Comparison of ENCODE assay signal across 9 mouse cellular contexts in genomic region chr11:109244635-109245360, GRCm38 (mm10). TPM values are rescaled to one million over a fixed set of nuclear protein-coding genes. Genes with fewer than 3 reads are reported as not detected.
DNase-seq lines count a peak whose midpoint lies in the region; ATAC-seq and TF ChIP-seq lines count a peak whose summit lies in the region.
"Had no signal": no experiment of that assay in that cellular context is flagged by ENCODE, and none has a peak within 500 bp of the region (broad histone marks: within the 10 kb centered on the region; RNA-seq: fewer than 3 reads in every experiment).

No protein-coding gene starts in this region.

- no peaks in the 10 kb centered on the region for H3K9me3 ChIP-seq in MEL (replicated peaks; ENCODE audit: insufficient read depth, low read length)
- no peaks in the 10 kb centered on the region for H3K9me3 ChIP-seq in limb, embryonic 15.5 days
- H3K9me3 ChIP-seq: liver, embryonic 13.5 days had no signal

- 23% methylated on average over 23 of the region's 23 CpGs for WGBS in kidney, adult 2 months
- WGBS in limb, embryonic 15.5 days: 17% methylated on average over 23 of the region's 23 CpGs

- no peaks in the 10 kb centered on the region for H3K79me2 ChIP-seq in MEL (ENCODE audit: control insufficient read depth, insufficient read depth, low read length, poor library complexity)

- peaks cover 1 to 5% of the 10 kb centered on the region in 2 experiments; a peak in 2 of 4 replicates for H3K27me3 ChIP-seq in MEL (ENCODE audit: control insufficient read depth in 1 of 2, insufficient read depth in 2 of 2, low read length in 2 of 2)
- H3K27me3 ChIP-seq in kidney, adult 2 months (replicated peaks; ENCODE audit: control insufficient read depth, insufficient read depth, low read length): no peaks in the 10 kb centered on the region
- H3K27me3 ChIP-seq in limb, embryonic 15.5 days: no peaks in the 10 kb centered on the region

- peak; percentile 45 to 51 for DNase-seq in B cell, adult 2 months
- DNase-seq in MEL (ENCODE audit: low read depth, low spot score): peak; percentile 76
- peak; percentile 47 for DNase-seq in cerebellum, adult 9-11 months
- DNase-seq in frontal cortex, postnatal 25 days (ENCODE audit: low spot score in 2 of 2): peak; percentile 18 to 23
- peak; percentile 46 for DNase-seq in kidney, adult 2 months
- DNase-seq in naive thymus-derived CD4-positive, alpha-beta T cell, adult 2 months (ENCODE audit: low read depth): peak; percentile 73
- peak; percentile 33 for DNase-seq in thymus, postnatal 4 days
- DNase-seq: liver, embryonic 13.5 days had no signal

- no peak overlapping the region for H3K4me3 ChIP-seq in MEL (ENCODE audit: control insufficient read depth in 1 of 2, insufficient read depth in 1 of 2, low read depth in 2 of 2, low read length in 2 of 2)
- H3K4me3 ChIP-seq in kidney, adult 2 months (ENCODE audit: insufficient read depth, low read depth, low read length): no peak overlapping the region
- H3K4me3 ChIP-seq in limb, embryonic 15.5 days: no peak overlapping the region
- H3K4me3 ChIP-seq: liver, embryonic 13.5 days had no signal

- H3K36me3 ChIP-seq in MEL (ENCODE audit: control insufficient read depth in 1 of 2, insufficient read depth in 2 of 2, low read length in 2 of 2): no peaks in the 10 kb centered on the region
- H3K36me3 ChIP-seq in kidney, adult 2 months (ENCODE audit: control insufficient read depth, insufficient read depth, low read length): no peaks in the 10 kb centered on the region
- H3K36me3 ChIP-seq in limb, embryonic 15.5 days: no peaks in the 10 kb centered on the region
- H3K36me3 ChIP-seq: liver, embryonic 13.5 days had no signal

- no peak for TF ChIP-seq EP300 in MEL (IDR thresholded peaks at IDR 0.05; ENCODE audit: low read depth in 1 of 2, low read length in 2 of 2)

- no peak overlapping the region for H3K9ac ChIP-seq in MEL (ENCODE audit: control insufficient read depth, low read depth, low read length, poor library complexity, severe bottlenecking)
- H3K9ac ChIP-seq in limb, embryonic 15.5 days: no peak overlapping the region
- H3K9ac ChIP-seq: liver, embryonic 13.5 days had no signal

- TF ChIP-seq POLR2A in MEL (IDR thresholded peaks at IDR 0.05; ENCODE audit: control insufficient read depth in 1 of 2, insufficient read depth in 1 of 2, low read depth in 1 of 2, low read length in 2 of 2, poor library complexity in 1 of 2): no peak
- no peak for TF ChIP-seq POLR2A in kidney, adult 2 months (IDR thresholded peaks at IDR 0.05; ENCODE audit: low read depth, low read length)

- ATAC-seq in limb, embryonic 15.5 days (ENCODE audit: insufficient number of reproducible peaks, low FRiP score, low TSS enrichment, low read depth): peak; percentile 78; the same call in 1 of the 2 replicates

- H3K4me1 ChIP-seq in MEL (ENCODE audit: control insufficient read depth in 1 of 2, insufficient read depth in 2 of 2, low read length in 2 of 2): no peaks in the 10 kb centered on the region
- H3K4me1 ChIP-seq in kidney, adult 2 months (ENCODE audit: control insufficient read depth, insufficient read depth, low read length): no peaks in the 10 kb centered on the region; the same call in 1 of the 2 replicates
- H3K4me1 ChIP-seq in limb, embryonic 15.5 days: peaks cover 7% of the 10 kb centered on the region; the same call in 1 of the 2 replicates
- H3K4me1 ChIP-seq: liver, embryonic 13.5 days had no signal

- no peak overlapping the region for H3K27ac ChIP-seq in MEL (ENCODE audit: control insufficient read depth, low read depth, low read length)
- H3K27ac ChIP-seq in kidney, adult 2 months (ENCODE audit: insufficient read depth, low read depth, low read length): no peak overlapping the region
- H3K27ac ChIP-seq in limb, embryonic 15.5 days: no peak overlapping the region
- H3K27ac ChIP-seq: liver, embryonic 13.5 days had no signal

- TF ChIP-seq CTCF in MEL (IDR thresholded peaks at IDR 0.05 in 2 of 3, conservative IDR thresholded peaks at IDR 0.05 in 1 of 3; ENCODE audit: control insufficient read depth in 1 of 3, insufficient read depth in 1 of 3, low read depth in 2 of 3, low read length in 3 of 3, poor library complexity in 1 of 3, severe bottlenecking in 1 of 3): peak in 2 of 3 experiments; percentile 81 to 91
- TF ChIP-seq CTCF in kidney, adult 2 months (conservative IDR thresholded peaks at IDR 0.05; ENCODE audit: insufficient read depth, insufficient read length, low read depth, low read length): peak; percentile 81

- TF ChIP-seq RAD21 in MEL (IDR thresholded peaks at IDR 0.05; ENCODE audit: low read depth, low read length): peak; percentile 97

- peak overlapping the region; percentile 33 for H3K4me2 ChIP-seq in limb, embryonic 15.5 days
- H3K4me2 ChIP-seq: liver, embryonic 13.5 days had no signal

TF ChIP-seq in MEL, 35 proteins besides CTCF, POLR2A, EP300 and RAD21:
- TF ChIP-seq CHD1 (IDR thresholded peaks at IDR 0.05; ENCODE audit: low read depth, low read length): no peak
- no peak for TF ChIP-seq USF2 (IDR thresholded peaks at IDR 0.05; ENCODE audit: borderline replicate concordance in 1 of 2, insufficient read depth in 1 of 2, low read depth in 1 of 2, low read length in 2 of 2)
- peak; percentile 97 for TF ChIP-seq ZC3H11A (IDR thresholded peaks at IDR 0.05; ENCODE audit: low read depth, low read length)
- no peak for TF ChIP-seq JUND (IDR thresholded peaks at IDR 0.05; ENCODE audit: low read depth, low read length)
- no peak for TF ChIP-seq NELFE (IDR thresholded peaks at IDR 0.05; ENCODE audit: low read depth, low read length)
- peak; percentile 99 for TF ChIP-seq SMC3 (IDR thresholded peaks at IDR 0.05; ENCODE audit: low read depth, low read length)
- TF ChIP-seq KAT2A (conservative IDR thresholded peaks at IDR 0.05; ENCODE audit: low read depth, low read length): no peak
- no peak for TF ChIP-seq GABPA (IDR thresholded peaks at IDR 0.05; ENCODE audit: low read depth, low read length)
- TF ChIP-seq ZKSCAN1 (IDR thresholded peaks at IDR 0.05; ENCODE audit: low read depth, low read length): no peak
- no peak for TF ChIP-seq TBP (IDR thresholded peaks at IDR 0.05; ENCODE audit: low read depth, low read length)
- peak; percentile 48; the same call in 1 of the 2 replicates for TF ChIP-seq MAZ (IDR thresholded peaks at IDR 0.05; ENCODE audit: low read depth, low read length)
- no peak for TF ChIP-seq MXI1 (IDR thresholded peaks at IDR 0.05; ENCODE audit: low read depth, low read length)
- TF ChIP-seq POLR2AphosphoS5 (IDR thresholded peaks at IDR 0.05; ENCODE audit: borderline replicate concordance, low read depth, low read length): no peak
- TF ChIP-seq ETS1 (IDR thresholded peaks at IDR 0.05; ENCODE audit: low read depth, low read length): no peak
- peak; percentile 51; the same call in 1 of the 2 replicates for TF ChIP-seq SIN3A (IDR thresholded peaks at IDR 0.05; ENCODE audit: low read length)
- no peak for TF ChIP-seq MEF2A (IDR thresholded peaks at IDR 0.05; ENCODE audit: extremely low read depth, insufficient replicate concordance, low read depth, low read length, poor library complexity, severe bottlenecking)
- TF ChIP-seq MAX (IDR thresholded peaks at IDR 0.05; ENCODE audit: low read length): 0 out of 2 replicates have a peak, but pooled peaks have one; percentile 39
- no peak for TF ChIP-seq POLR2AphosphoS2 (IDR thresholded peaks at IDR 0.05; ENCODE audit: low read length)
- TF ChIP-seq BHLHE40 (IDR thresholded peaks at IDR 0.05; ENCODE audit: borderline replicate concordance, low read depth, low read length): no peak
- no peak for TF ChIP-seq TAL1 (IDR thresholded peaks at IDR 0.05; ENCODE audit: low read length)
- TF ChIP-seq MAFK (IDR thresholded peaks at IDR 0.05; ENCODE audit: borderline replicate concordance, low read depth, low read length): no peak
- TF ChIP-seq MYB (IDR thresholded peaks at IDR 0.05; ENCODE audit: low read depth, low read length): no peak
- peak; percentile 77; the same call in 1 of the 2 replicates for TF ChIP-seq MYC (IDR thresholded peaks at IDR 0.05; ENCODE audit: low read depth, low read length)
- peak; percentile 26; the same call in 1 of the 2 replicates for TF ChIP-seq USF1 (IDR thresholded peaks at IDR 0.05; ENCODE audit: low read depth, low read length)
- TF ChIP-seq E2F4 (IDR thresholded peaks at IDR 0.05; ENCODE audit: borderline replicate concordance, low read depth, low read length): no peak
- TF ChIP-seq ELF1 (IDR thresholded peaks at IDR 0.05; ENCODE audit: low read depth, low read length): no peak
- TF ChIP-seq HCFC1 (IDR thresholded peaks at IDR 0.05; ENCODE audit: low read depth, low read length): no peak
- TF ChIP-seq ZNF384 (IDR thresholded peaks at IDR 0.05; ENCODE audit: low read depth, low read length): no peak

RNA-seq across cellular contexts. Expression of gene Rgs9, which starts 53.1 kb away (rescaled TPM):
- not detected in 2 replicates for total RNA-seq in MEL (2012; rRNA removed)
- polyA plus RNA-seq in MEL (2012; ENCODE audit: insufficient read depth in 1 of 2, insufficient read length in 2 of 2, low read depth in 1 of 2, low replicate concordance in 2 of 2, missing spikeins in 1 of 2): not detected
- 0.86 and 1.4 TPM in 2 replicates for polyA plus RNA-seq in kidney, adult 2 months (2012; rRNA removed)
- polyA plus RNA-seq in limb, embryonic 15.5 days (2015; fragmentation: Nextera tagmentation; extraction: Ambion mirVana): 3.3 and 3.4 TPM in 2 replicates

Comparison
In these comparisons a context has a peak if more than half of its experiments do, and no peak if none do; other contexts are left out.
1. DNase-seq: peak in every context shown above with its lines; median percentile 76 in MEL; 73 in naive thymus-derived CD4-positive, alpha-beta T cell, adult 2 months; 48 in B cell, adult 2 months; 47 in cerebellum, adult 9-11 months; 46 in kidney, adult 2 months; 33 in thymus, postnatal 4 days; 20 in frontal cortex, postnatal 25 days.